Mouse (Mus musculus): ENCODE data around the gene Nabp2. TPM values are rescaled to one million over a fixed set of nuclear protein-coding genes. Genes with fewer than 3 reads are reported as not detected.

Gene Nabp2
- 39.4 TPM for total RNA-seq (2023)

GRCm38 (mm10) chr10:128411211-128412054 lies at the start of gene Nabp2, which contains the start of gene Rnf41:
Gene Nabp2, minus strand, starts transcription at chr10:128411492.
Gene Rnf41, plus strand, starts transcription at chr10:128411657.

GRCm38 (mm10) chr10:128458719-128459408 lies 47.6 kb upstream of the Nabp2 start, which contains the start of gene Smarcc2:
Gene Smarcc2, plus strand, starts transcription at chr10:128459248.

GRCm38 (mm10) chr10:128401056-128401455 lies 10.2 kb downstream of the Nabp2 start, which contains the start of gene Slc39a5:
Gene Slc39a5, minus strand, starts transcription at chr10:128401229.

GRCm38 (mm10) chr10:128376455-128377211 lies 34.7 kb downstream of the Nabp2 start, which contains the start of gene Ankrd52:
Gene Ankrd52, plus strand, starts transcription at chr10:128377115.

GRCm38 (mm10) chr10:128368402-128369217 lies 42.7 kb downstream of the Nabp2 start, which contains the start of gene Coq10a:
Gene Coq10a, minus strand, starts transcription at chr10:128368997.

Other genes with a start within 250 kb of the Nabp2 start
- gene Rbms2, start 231.2 kb downstream of the Nabp2 start, total RNA-seq (2023): 49.3 TPM
- gene Gls2, start 217.0 kb downstream of the Nabp2 start, total RNA-seq (2023): not detected
- gene Spryd4, start 199.7 kb downstream of the Nabp2 start, total RNA-seq (2023): 16.1 TPM
- not detected for gene Mip, start 185.7 kb downstream of the Nabp2 start, total RNA-seq (2023)
- 30.5 TPM for gene Timeless, start 179.4 kb downstream of the Nabp2 start, total RNA-seq (2023)
- gene Apon, start 157.4 kb downstream of the Nabp2 start, total RNA-seq (2023): not detected
- not detected for gene Apof, start 142.8 kb downstream of the Nabp2 start, total RNA-seq (2023)
- 64.0 TPM for gene Stat2, start 140.9 kb downstream of the Nabp2 start, total RNA-seq (2023)
- not detected for gene Il23a, start 112.7 kb downstream of the Nabp2 start, total RNA-seq (2023)
- gene Pan2, start 108.2 kb downstream of the Nabp2 start, total RNA-seq (2023): 41.8 TPM
- 29.1 TPM for gene Cnpy2, start 89.0 kb downstream of the Nabp2 start, total RNA-seq (2023)
- gene Cs, start 73.8 kb downstream of the Nabp2 start, total RNA-seq (2023): 90.9 TPM
- gene Coq10a, start 42.5 kb downstream of the Nabp2 start, total RNA-seq (2023): 27.2 TPM
- gene Ankrd52, start 34.4 kb downstream of the Nabp2 start, total RNA-seq (2023): 51.7 TPM
- not detected for gene Slc39a5, start 10.3 kb downstream of the Nabp2 start, total RNA-seq (2023)
- gene Rnf41, start 165 bp upstream of the Nabp2 start, total RNA-seq (2023): 28.5 TPM
- gene Smarcc2, start 47.8 kb upstream of the Nabp2 start, total RNA-seq (2023): 126 TPM
- gene Myl6, start 82.7 kb upstream of the Nabp2 start, total RNA-seq (2023): 738 TPM
- gene Myl6b, start 87.2 kb upstream of the Nabp2 start, total RNA-seq (2023): not detected
- 269 TPM for gene Esyt1, start 114.4 kb upstream of the Nabp2 start, total RNA-seq (2023)
- 34.6 TPM for gene Zc3h10, start 136.3 kb upstream of the Nabp2 start, total RNA-seq (2023)
- gene Rpl41, start 137.8 kb upstream of the Nabp2 start, total RNA-seq (2023): 4,129 TPM
- gene Pa2g4, start 154.5 kb upstream of the Nabp2 start, total RNA-seq (2023): 68.6 TPM
- gene Erbb3, start 178.2 kb upstream of the Nabp2 start, total RNA-seq (2023): 1.3 TPM
- 1,438 TPM for gene Rps26, start 215.3 kb upstream of the Nabp2 start, total RNA-seq (2023)
- gene Ikzf4, start 234.5 kb upstream of the Nabp2 start, total RNA-seq (2023): 7.3 TPM